Mouse (Mus musculus) forebrain, embryonic 10.5 days (tissue): ENCODE results near the gene Syde2. TPM values are rescaled to one million over a fixed set of nuclear protein-coding genes. Genes with fewer than 3 reads are reported as not detected.

Source experiments
- DNase-seq: peaks from one replicate; pipeline ENCODE4 v3.0.0-alpha.2; 2017; ENCODE audit warnings: low spot score; ENCODE audit errors: extremely low spot score
- H3K27ac ChIP-seq: fragments of 300-500 bp; sonication (generic); 2 replicates; pipeline ENCODE4 v1.5.1; 2016; ENCODE audit warnings: mild to moderate bottlenecking
- H3K27me3 ChIP-seq: fragments of 300-500 bp; sonication (generic); 2 replicates; pipeline ENCODE4 v1.6.1; 2016; ENCODE audit warnings: mild to moderate bottlenecking; ENCODE audit not compliant: poor library complexity, severe bottlenecking
- H3K36me3 ChIP-seq: fragments of 300-500 bp; sonication (generic); replicated peaks from 2 replicates; pipeline ENCODE4 v1.6.1; 2016; ENCODE audit warnings: mild to moderate bottlenecking, moderate library complexity
- H3K4me1 ChIP-seq: fragments of 300-500 bp; sonication (generic); 2 replicates; pipeline ENCODE4 v1.6.1; 2016
- H3K4me3 ChIP-seq: fragments of 300-500 bp; sonication (generic); 2 replicates; pipeline ENCODE4 v1.5.1; 2016; ENCODE audit warnings: mild to moderate bottlenecking, moderate library complexity
- H3K9me3 ChIP-seq: fragments of 300-500 bp; sonication (generic); 2 replicates; pipeline ENCODE4 v1.6.1; 2016; ENCODE audit warnings: mild to moderate bottlenecking, moderate library complexity
- WGBS: fragments of 180-500 bp; shearing (Covaris S2); methylation state at CpG from one replicate; pipeline ENCODE4 v1.1.7; 2016; 5-methylcytosine and 5-hydroxymethylcytosine counted together
- polyA plus RNA-seq: library from polyadenylated mRNA; unstranded; fragments of >200 nt; fragmentation: Nextera tagmentation; extraction: Ambion mirVana; gene quantifications from 2 replicates; pipeline ENCODE4 v1.2.1, GENCODE M21; 2016

Gene Syde2
- polyA plus RNA-seq, 1 experiment from 2014 or later = 1.2 TPM

DNA sequence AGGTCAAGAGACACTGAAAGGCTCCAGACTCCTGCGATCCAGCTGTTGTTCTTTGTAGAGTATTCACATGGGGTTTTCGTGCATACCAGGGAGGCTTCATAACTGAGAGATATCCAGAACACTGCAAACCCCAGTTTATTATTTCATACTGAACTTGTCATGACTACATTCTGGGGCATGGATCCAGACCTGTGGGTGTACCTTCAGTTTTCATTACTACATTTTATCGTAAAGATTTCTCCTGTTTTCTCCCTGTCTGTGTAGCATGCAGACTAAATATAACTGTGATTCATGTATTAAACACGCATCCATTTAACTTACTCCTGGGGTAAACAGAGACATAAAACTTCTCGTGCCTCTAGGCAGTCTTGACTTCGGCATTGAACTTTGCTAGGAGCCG is 12.7 kb upstream of the Syde2 start:
- Histone ChIP-seq H3K4me1 (no peaks in the 10 kb centered on the region), H3K4me3 (no peak overlapping the region), H3K9me3 (peaks cover 28% of the 10 kb centered on the region), H3K27ac (no peak overlapping the region), H3K36me3 (no peaks in the 10 kb centered on the region), H3K27me3 (no peaks in the 10 kb centered on the region)
- DNase-seq = no peak
- WGBS = 94% methylated on average over 7 of the region's 7 CpGs

- Histone ChIP-seq H3K27me3 (peaks cover 29% of the 10 kb centered on the region), H3K36me3 (no peaks in the 10 kb centered on the region), H3K27ac (no peak overlapping the region), H3K4me3 (no peak overlapping the region), H3K4me1 (peaks cover 45% of the 10 kb centered on the region), H3K9me3 (no peaks in the 10 kb centered on the region)
- 93% methylated on average over 7 of the region's 7 CpGs for WGBS
- no peak for DNase-seq
Observed at GRCm38 (mm10) chr3:145985333-145985925, 2.2 kb upstream of the Syde2 start.

GRCm38 (mm10) chr3:145986317-145987001 is 1.2 kb upstream of the Syde2 start:
- 46% methylated on average over 6 of the region's 6 CpGs for WGBS
- peak overlapping the region; percentile 79; the same call in 1 of the 2 replicates for H3K4me3 ChIP-seq

DNA sequence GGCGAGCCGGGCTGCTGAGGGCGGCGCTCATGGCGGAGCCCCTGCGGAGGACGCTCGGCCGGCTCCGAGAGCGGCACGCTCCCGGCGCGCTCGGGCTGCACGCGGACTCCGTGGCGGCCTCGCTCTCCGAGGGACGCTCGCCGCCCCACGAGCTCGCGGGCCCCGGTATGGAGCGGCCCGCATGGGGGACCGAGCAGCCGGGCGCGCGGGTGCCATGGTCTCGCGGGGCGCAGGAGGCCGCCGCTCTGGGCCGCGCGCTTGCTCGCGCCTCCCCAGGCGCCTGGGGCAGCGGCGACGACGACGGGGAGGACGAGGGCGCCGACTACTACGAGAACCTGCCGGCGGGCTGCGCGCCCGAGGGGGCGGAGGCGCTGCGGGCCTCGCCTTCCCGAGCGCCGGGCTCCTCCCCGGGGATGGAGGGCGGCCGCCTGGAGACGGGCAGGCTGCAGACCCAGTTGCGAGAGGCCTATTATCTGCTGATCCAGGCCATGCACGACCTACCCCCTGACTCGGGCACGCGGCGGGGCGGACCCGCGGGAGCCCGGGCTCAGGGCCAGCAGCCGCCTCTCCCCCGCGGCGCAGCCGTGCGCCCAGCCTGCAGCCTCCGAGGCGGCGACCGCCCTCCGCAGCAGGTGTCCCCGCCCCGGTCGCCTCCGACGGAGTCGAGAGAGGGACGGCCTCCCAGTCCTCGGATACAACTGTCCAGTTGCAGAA is 457 bp downstream of the Syde2 start:
- Histone ChIP-seq H3K27me3 (peaks cover 29% of the 10 kb centered on the region), H3K4me1 (peaks cover 57% of the 10 kb centered on the region), H3K36me3 (peaks cover 15% of the 10 kb centered on the region), H3K4me3 (peak overlapping the region; percentile 79), H3K27ac (peak overlapping the region; percentile 93), H3K9me3 (no peaks in the 10 kb centered on the region)
- peak; percentile 65 for DNase-seq
- under 1% methylated on average over 99 of the region's 101 CpGs for WGBS

More at GRCm38 (mm10) chr3:145986317-145987001, 1.2 kb upstream of the Syde2 start:
- H3K27ac ChIP-seq = no peak overlapping the region
- no peak for DNase-seq
- H3K4me1 ChIP-seq = peaks cover 49% of the 10 kb centered on the region
- no peaks in the 10 kb centered on the region for H3K9me3 ChIP-seq
- H3K36me3 ChIP-seq = peaks cover 4% of the 10 kb centered on the region; the same call in 1 of the 2 replicates
- H3K27me3 ChIP-seq = peaks cover 29% of the 10 kb centered on the region

GRCm38 (mm10) chr3:145988684-145989575 is 1.3 kb downstream of the Syde2 start:
- no peaks in the 10 kb centered on the region for H3K9me3 ChIP-seq
- H3K4me3 ChIP-seq = peak overlapping the region; percentile 79
- under 1% methylated on average over 45 of the region's 45 CpGs for WGBS
- H3K4me1 ChIP-seq = peaks cover 57% of the 10 kb centered on the region
- DNase-seq = no peak
- H3K36me3 ChIP-seq = peaks cover 15% of the 10 kb centered on the region
- peaks cover 29% of the 10 kb centered on the region for H3K27me3 ChIP-seq
- peak overlapping the region; percentile 93 for H3K27ac ChIP-seq

DNA sequence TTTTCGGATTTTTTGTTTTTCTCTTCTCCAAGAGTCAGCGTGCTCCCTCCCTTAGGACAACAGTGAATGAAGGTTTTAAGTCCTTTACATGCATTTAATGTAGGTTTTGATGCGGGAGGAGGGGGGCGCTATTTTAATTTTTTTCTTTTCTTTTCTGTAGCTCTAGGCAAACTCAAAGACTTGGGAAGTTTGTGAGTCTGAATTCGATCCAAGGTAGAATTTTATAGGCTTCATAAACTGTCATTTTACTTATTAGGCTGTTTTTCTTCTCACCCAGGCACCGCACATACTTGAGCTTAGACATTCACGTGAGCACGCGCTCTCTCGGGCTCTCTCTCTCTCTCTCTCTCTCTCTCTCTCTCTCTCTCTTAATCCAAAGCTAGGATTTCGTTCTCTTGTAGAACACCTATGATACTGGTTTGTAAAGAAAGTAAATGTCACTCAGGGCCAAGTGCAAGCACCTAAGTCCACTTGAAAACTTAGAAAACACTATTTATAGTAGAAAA is 2.0 kb downstream of the Syde2 start:
- Histone ChIP-seq H3K4me1 (peaks cover 53% of the 10 kb centered on the region), H3K4me3 (peak overlapping the region; percentile 79), H3K27me3 (peaks cover 29% of the 10 kb centered on the region), H3K27ac (no peak overlapping the region), H3K36me3 (peaks cover 15% of the 10 kb centered on the region), H3K9me3 (no peaks in the 10 kb centered on the region)
- 2% methylated on average over 11 of the region's 11 CpGs for WGBS
- DNase-seq = no peak

DNA sequence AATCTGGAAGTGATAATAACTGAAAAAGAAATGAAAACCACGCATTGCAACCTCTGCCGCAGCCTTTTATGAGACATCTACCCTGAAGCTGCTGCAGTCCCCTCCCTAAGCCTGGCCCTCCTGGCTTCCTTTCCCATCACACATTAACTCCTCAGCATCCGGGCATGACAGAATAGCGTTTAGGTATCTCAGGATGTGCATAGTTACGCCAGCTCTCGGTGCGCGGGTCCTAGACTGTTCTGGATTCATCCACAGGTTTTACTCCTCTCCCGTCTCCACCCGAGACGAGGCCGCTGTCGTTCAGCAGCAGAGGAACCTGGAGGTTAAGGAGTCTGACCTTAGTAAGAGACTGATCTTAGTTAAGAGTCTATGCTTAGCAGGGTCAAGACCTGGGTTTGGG is 3.5 kb downstream of the Syde2 start:
- Histone ChIP-seq H3K4me1 (peaks cover 53% of the 10 kb centered on the region), H3K27ac (no peak overlapping the region), H3K27me3 (peaks cover 26% of the 10 kb centered on the region), H3K4me3 (no peak overlapping the region), H3K36me3 (peaks cover 21% of the 10 kb centered on the region), H3K9me3 (no peaks in the 10 kb centered on the region)
- 83% methylated on average over 13 of the region's 13 CpGs for WGBS
- no peak for DNase-seq

- no peak for DNase-seq
- no peak overlapping the region for H3K4me3 ChIP-seq
- WGBS = 88% methylated on average over 10 of the region's 10 CpGs
- H3K9me3 ChIP-seq = no peaks in the 10 kb centered on the region
- peaks cover 16% of the 10 kb centered on the region for H3K27me3 ChIP-seq
- peaks cover 43% of the 10 kb centered on the region for H3K4me1 ChIP-seq
- no peak overlapping the region for H3K27ac ChIP-seq
- H3K36me3 ChIP-seq = peaks cover 24% of the 10 kb centered on the region
Observed at GRCm38 (mm10) chr3:145991976-145992730, 4.5 kb downstream of the Syde2 start.

GRCm38 (mm10) chr3:145992796-145993195 is 5.1 kb downstream of the Syde2 start:
- H3K4me1 ChIP-seq = peaks cover 37% of the 10 kb centered on the region
- 92% methylated on average over 10 of the region's 10 CpGs for WGBS
- peaks cover 12% of the 10 kb centered on the region for H3K27me3 ChIP-seq
- peaks cover 24% of the 10 kb centered on the region for H3K36me3 ChIP-seq
- H3K4me3 ChIP-seq = no peak overlapping the region
- DNase-seq = no peak
- H3K9me3 ChIP-seq = no peaks in the 10 kb centered on the region
- no peak overlapping the region for H3K27ac ChIP-seq

- Histone ChIP-seq H3K4me3 (no peak overlapping the region), H3K27ac (no peak overlapping the region), H3K36me3 (peaks cover 29% of the 10 kb centered on the region), H3K27me3 (peaks cover 7% of the 10 kb centered on the region), H3K9me3 (no peaks in the 10 kb centered on the region), H3K4me1 (peaks cover 28% of the 10 kb centered on the region)
- DNase-seq = no peak
- 89% methylated on average over 14 of the region's 14 CpGs for WGBS
Observed at GRCm38 (mm10) chr3:145993481-145994201, 6.0 kb downstream of the Syde2 start.

DNA sequence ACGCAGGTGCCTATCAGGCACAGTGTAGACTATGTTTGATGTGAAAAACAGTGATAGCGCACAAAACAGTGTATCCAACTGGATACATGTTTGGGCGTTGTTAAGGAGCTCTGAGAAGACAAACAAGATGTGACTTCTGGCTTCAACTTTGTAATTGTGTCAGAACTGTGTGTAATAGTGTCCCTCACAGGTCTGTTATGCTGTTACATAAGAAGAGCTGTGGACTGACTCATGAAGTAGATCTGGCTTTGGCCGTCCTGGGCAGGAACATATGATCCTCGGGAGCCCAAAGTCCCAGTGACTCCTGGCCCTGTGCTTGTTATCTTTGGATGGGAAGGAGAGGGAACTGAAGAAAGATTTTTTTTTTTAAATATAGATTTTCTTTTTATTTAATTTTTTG is 7.8 kb downstream of the Syde2 start:
- H3K9me3 ChIP-seq = no peaks in the 10 kb centered on the region
- peaks cover 45% of the 10 kb centered on the region for H3K36me3 ChIP-seq
- H3K27ac ChIP-seq = no peak overlapping the region

More for the DNA sequence above, 7.8 kb downstream of the Syde2 start:
- DNase-seq = no peak
- 95% methylated on average over 5 of the region's 5 CpGs for WGBS
- Histone ChIP-seq H3K4me1 (peaks cover 11% of the 10 kb centered on the region; the same call in 1 of the 2 replicates), H3K4me3 (no peak overlapping the region), H3K27me3 (no peaks in the 10 kb centered on the region)
